Mouse (Mus musculus): ENCODE data around the gene Tmem139.
A peak's percentile ranks its signal among the peaks of the same experiment; 100 is the strongest.

Tmem139 gene

DNA sequence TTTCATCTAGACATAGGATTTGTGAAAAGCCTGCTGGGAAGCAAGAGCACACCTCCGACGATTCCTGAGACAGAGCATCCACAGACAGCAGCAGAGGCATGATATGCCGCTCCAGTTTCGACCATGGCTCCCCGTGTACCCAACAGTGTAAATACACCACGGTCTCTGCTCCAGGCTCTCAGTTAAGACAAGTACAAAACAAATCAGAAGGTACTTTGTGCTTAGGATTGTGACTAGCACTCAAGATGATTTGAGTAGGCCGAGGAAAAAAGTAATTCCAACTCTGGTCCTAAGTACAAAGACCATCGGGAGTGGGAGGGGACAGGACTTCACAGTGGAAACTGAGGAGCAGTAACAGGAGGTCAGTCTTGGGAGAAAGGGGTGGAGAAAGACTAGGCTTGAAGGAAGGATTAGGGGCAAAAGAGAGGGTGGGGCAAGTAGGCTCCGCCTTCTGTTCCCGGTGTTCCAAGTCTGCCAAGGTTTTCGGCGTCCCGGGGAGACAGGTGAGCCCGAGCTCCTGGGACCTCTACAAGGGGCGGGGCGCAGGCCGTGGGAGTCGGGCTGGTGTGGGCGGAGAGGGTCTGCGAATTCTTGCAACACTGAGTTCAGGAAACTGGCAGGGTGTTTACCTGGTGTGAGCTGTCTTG is at the start of gene Tmem139:
TSS of gene Tmem139 (plus strand) at position 447 of the 647 bp plus-strand sequence.
- DNase-seq: no peak

DNA sequence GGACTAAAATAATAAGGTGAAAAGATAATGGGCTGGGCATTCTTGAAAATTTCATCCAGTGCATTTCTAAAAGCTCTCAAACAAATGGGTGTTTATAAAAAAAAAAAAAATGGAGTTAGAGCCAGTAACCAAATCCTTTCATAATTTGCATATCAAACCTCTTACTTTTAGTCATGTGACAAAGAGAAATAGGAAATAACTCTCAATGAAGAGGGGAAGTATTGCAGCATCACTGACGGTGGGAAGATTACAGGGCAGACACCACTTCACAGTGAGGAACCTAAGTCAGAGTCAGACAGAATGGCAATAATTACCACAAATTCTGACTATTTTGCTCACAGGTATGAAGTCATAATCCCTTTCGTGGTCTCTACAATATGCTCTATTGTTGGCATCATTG is 46.7 kb upstream of the Tmem139 start, which contains the start of gene Tas2r144:
TSS of gene Tas2r144 (plus strand) at position 301 of the 400 bp plus-strand sequence.
- DNase-seq: no peak

- peak; percentile 4 to 6 for DNase-seq
Measured at GRCm38 (mm10) chr6:42222286-42222685, 39.5 kb upstream of the Tmem139 start.

DNA sequence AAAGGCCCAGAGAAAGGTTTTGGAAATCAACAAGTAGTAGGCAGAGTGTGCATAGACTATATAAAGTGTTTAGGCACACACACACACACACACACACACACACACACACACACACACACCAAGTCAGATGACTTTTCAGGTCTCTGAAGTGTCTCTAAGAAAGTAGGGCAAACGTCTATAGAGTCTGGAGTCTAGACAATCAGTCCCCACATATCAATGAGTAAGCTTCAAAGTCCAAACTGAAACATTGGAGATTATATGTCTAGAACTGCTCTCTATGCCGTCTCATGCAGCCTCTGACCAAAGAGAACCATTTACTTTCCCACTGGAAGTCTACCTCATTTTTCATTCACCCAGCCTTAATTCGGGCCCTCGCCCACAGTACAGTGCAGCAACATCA is 36.7 kb upstream of the Tmem139 start:
- DNase-seq: no peak

DNA sequence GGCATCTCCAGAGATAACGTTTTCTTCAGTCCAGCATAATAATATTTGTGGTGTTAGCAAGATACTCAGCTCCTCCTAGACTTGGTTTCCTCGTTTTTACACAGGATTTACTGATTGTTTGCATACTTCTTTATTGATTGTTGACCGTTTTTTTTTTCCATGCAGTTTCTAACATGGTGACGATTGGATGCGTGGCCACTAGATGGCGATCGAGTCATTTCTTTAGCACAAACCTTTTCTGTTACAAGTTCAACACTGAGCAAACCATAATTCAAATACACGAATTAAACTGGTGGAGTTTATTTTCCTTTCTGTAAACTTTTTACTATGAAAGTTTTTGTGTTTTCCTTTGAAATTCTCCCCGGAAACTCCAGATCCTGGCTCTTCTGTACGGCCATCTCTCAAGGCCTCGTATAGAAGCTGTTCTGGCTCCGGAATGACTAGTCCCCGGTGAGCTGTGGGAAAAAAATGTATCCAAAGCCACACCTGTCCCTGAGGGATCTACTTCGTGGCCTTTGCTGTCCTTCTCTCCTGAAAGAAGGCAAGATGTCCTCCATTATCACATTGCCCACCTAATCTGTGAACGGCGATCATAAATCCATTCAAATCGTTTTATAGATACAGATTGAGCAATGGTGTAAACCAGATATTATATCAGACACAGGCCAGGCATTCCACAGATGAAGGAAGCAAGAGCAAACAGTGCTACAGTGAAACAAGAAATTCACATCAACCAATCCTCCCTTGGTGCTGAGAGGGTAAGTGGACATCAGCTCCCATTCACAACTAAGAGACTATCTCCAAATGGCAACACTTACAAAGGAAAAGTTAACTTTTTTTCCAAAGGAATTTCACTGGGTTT is 34.3 kb upstream of the Tmem139 start:
- peak; percentile 65 to 77 for DNase-seq

DNA sequence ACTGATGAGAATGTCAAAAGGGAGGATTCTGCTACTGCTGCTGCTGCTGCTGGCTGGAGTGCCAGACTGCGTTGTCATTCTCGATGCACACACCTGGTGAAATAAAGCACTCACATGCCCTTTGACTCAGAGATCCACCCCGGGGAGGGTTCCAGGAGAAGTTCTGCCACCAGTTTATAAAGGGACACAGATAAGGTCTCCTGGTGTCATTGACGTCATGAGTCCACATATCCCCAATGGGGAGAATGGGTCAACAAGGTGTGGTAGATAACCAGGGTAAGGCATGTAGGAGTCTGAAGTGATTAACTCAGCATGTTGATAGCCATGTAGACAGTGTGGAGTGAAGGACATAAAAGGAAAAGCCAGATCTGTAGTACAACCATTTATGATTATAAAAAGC is 32.2 kb upstream of the Tmem139 start:
- DNase-seq: no peak

GRCm38 (mm10) chr6:42231191-42231590 is 30.6 kb upstream of the Tmem139 start:
- no peak for DNase-seq

GRCm38 (mm10) chr6:42237276-42237805 is 24.4 kb upstream of the Tmem139 start:
- DNase-seq: no peak

DNA sequence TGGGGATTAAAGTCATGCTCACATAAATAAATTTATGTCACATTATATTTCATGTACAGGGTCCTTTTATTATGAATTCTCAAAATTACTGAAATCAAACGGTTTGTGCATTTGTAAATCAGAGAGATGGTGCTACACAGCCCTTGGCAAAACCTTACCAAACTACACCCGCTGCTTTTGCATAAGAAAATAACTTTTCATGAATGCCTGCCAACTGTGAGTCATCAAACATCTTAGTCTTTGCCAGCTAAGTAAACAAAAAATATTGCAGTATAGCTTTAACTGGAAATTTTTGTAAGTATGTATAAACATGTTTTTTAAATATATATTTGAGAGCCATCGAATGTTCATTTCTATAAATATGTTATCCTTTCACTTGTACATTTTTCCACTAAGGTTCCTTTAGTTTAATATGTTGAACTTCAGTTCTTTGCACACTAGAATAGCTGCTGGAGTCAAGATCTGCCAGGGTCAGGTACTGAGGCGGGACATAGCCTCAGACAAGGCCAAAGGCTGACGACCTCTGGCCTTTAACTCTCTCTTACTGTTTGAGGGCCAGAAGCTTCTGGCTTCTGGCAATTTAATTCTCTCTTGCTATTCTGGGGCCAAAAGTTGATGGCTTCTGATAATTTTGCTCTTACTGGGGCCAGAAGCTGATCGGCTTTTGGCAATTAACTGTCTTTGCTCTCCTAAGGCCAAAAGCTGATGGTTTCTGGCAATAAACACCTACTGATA is 20.3 kb upstream of the Tmem139 start:
- DNase-seq: no peak

DNA sequence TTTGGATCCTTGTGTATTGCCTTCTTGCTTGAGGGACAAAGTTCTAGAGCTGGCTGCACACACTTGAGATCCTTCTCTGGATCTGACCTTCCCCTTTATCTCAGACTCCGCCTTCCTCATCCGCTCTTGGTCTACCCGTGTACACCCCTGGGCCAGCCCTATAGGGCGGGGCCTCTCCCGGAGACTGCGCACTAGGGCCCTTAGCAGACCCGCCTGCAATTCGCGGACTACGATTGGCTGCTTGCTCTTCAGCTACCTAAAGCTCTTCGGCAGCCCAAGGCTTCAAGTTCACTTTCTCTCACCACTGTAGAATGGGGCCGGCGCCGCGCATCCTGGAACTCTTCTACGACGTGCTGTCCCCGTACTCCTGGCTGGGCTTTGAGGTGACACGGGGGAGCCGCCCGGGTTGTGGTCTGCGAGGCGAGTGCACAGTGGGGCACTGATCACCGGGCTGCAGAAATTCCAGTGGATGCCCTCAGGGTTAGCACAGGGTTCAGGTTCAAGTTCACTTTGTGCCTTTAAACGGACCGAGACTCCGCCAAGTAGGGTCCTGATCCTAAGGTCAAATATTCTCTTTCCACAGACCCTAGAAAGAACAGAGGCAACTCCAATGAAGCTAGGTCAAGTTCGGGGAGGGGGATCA is 15.9 kb upstream of the Tmem139 start, which contains the start of gene Gstk1:
TSS of gene Gstk1 (plus strand) at position 225 of the 643 bp plus-strand sequence.
- peak; percentile 65 to 72 for DNase-seq

GRCm38 (mm10) chr6:42247173-42247572 is 14.6 kb upstream of the Tmem139 start:
- no peak for DNase-seq

DNA sequence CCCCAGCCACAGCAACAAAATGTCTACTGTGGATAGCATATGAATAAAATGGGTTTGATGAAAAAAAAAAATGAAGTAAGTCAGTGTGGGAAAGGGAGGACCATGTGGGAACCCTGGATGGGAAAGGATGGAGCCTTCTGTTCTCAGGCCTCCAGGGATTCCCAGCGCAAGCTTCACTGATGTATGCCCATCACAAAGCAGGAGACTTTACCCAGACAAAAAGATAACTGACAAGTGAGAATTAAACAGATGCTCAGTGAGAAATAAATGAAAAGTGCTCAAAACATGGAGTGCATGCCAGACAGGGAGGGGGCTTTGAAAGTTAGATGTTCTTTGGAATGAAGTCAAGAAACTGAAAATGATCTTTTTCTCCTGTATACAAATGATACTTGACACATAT is 13.8 kb upstream of the Tmem139 start:
- no peak for DNase-seq

- DNase-seq: no peak
Measured at GRCm38 (mm10) chr6:42251791-42252190, 10.0 kb upstream of the Tmem139 start.

DNA sequence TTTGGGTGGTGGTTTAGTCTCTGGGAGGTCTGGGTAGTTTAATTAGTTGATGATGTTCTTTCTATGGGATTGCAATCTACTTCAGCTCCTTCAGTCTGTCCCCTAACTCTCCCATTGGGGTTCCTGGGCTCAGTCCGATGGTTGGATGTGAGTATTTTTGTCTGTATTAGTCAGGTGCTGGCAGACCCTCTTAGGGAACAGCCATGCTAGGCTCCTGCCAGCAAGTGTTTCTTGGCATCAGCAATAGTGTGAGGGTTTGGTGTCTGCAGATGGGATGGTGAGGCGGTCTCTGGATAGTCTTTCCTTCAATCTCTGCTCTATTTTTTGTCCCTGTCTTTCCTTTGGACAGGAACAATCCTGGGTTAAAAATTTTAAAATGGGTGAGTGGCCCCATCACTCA is 8.7 kb upstream of the Tmem139 start:
- DNase-seq: no peak

GRCm38 (mm10) chr6:42257303-42257863 is 4.4 kb upstream of the Tmem139 start:
- peak; percentile 29 to 35 for DNase-seq

DNA sequence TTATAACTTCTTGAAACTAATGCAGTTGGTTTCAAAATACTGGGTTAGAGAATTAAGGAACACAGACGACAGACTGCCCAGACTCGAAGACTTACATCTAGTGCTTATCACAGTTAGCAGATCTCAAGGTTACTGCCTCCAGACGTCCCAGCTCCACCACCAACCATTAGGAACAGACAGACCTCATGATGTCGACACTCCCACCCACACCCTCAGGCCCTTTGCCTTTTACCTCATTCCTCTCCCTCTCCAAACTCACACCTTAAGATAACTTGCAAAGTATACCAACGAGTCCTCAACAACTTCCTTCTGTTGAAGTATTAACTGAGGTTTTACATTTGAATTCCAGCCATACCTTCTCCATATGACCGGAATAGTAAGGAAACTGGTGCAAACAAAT is 1.3 kb upstream of the Tmem139 start:
- no peak for DNase-seq

DNA sequence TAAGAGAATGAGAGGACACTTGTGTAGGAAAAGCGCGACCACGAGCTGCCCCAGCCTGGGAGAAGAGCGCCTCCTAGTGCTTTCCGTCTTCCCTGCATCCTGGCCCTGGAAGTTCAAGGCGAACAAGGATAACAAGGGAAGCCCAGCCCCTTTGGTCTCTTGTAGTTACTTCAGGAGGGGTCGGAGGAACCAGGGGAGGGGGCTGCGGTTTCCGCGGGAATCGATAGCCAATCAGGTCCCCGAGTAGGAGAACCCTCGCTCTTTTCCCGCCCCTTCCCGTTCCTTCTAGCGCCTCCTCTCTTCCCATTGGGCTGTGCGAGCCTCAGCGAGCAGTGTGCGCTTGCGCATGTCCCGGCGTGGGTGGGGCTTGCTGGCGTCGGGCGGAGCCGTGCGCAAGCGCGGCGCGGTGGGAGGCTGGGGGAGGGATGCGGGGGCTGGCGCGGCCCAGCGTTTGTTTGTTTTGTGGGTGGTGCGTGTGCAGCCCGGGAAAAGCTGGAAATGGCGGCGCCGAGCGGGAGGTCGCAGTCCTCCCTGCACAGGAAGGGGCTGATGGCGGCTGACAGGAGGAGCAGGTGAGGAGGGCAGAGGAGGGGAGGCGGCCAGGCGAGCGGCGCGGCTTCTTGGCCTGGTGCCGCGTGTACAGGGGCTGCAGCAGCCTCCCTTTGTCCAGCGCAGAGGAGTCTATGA is 3.0 kb downstream of the Tmem139 start, which contains the start of gene Casp2:
TSS of gene Casp2 (plus strand) at position 360 of the 687 bp plus-strand sequence.
- DNase-seq: peak; percentile 97 to 98

- DNase-seq: no peak
Measured at GRCm38 (mm10) chr6:42265391-42266330, 3.9 kb downstream of the Tmem139 start.

GRCm38 (mm10) chr6:42270817-42271216 is 9.0 kb downstream of the Tmem139 start:
- DNase-seq: no peak

- DNase-seq: no peak
Measured at GRCm38 (mm10) chr6:42276151-42276550, 14.4 kb downstream of the Tmem139 start.
